8 mouse cellular contexts compared by ENCODE assay signal in genomic region chr4:140631276-140631849, GRCm38 (mm10). TPM values are rescaled to one million over a fixed set of nuclear protein-coding genes. Genes with fewer than 3 reads are reported as not detected.
DNase-seq lines count a peak whose midpoint lies in the region; ATAC-seq lines count a peak whose summit lies in the region.

No protein-coding gene starts in this region.

- 85% methylated on average over 6 of the region's 6 CpGs for WGBS in hindbrain, embryonic 10.5 days
- WGBS in hindbrain, embryonic 12.5 days = 78% methylated on average over 6 of the region's 6 CpGs
- 80% methylated on average over 6 of the region's 6 CpGs for WGBS in embryonic facial prominence, embryonic 14.5 days

- DNase-seq in hindbrain, embryonic 10.5 days (ENCODE audit: low spot score) = no peak
- peak; percentile 56 for DNase-seq in adrenal gland, postnatal 10 days
- DNase-seq in embryonic facial prominence, embryonic 14.5 days (ENCODE audit: low spot score) = no peak
- DNase-seq in kidney, postnatal 36 days = peak; percentile 72 to 85
- no peak for DNase-seq in right cerebral cortex, postnatal 14 days
- DNase-seq in urinary bladder, postnatal 25 days (ENCODE audit: low spot score) = no peak
- no peak for DNase-seq in right cerebral cortex, postnatal 36 days (ENCODE audit: low spot score in 2 of 2)

- no peaks in the 10 kb centered on the region for H3K9me3 ChIP-seq in hindbrain, embryonic 10.5 days
- H3K9me3 ChIP-seq in hindbrain, embryonic 12.5 days (replicated peaks) = no peaks in the 10 kb centered on the region
- no peaks in the 10 kb centered on the region for H3K9me3 ChIP-seq in embryonic facial prominence, embryonic 14.5 days (ENCODE audit: control insufficient read depth, low read length)

- no peak for ATAC-seq in hindbrain, embryonic 12.5 days (ENCODE audit: low FRiP score)
- no peak for ATAC-seq in embryonic facial prominence, embryonic 14.5 days (ENCODE audit: low read depth)

- H3K4me1 ChIP-seq in hindbrain, embryonic 10.5 days (replicated peaks) = peaks cover 81% of the 10 kb centered on the region
- H3K4me1 ChIP-seq in hindbrain, embryonic 12.5 days = peaks cover 55% of the 10 kb centered on the region
- H3K4me1 ChIP-seq in embryonic facial prominence, embryonic 14.5 days (ENCODE audit: control insufficient read depth, insufficient read depth, low read length) = peaks cover 3% of the 10 kb centered on the region; the same call in 1 of the 2 replicates

- no peaks in the 10 kb centered on the region for H3K27me3 ChIP-seq in hindbrain, embryonic 10.5 days (ENCODE audit: insufficient read depth, poor library complexity, severe bottlenecking)
- H3K27me3 ChIP-seq in hindbrain, embryonic 12.5 days = no peaks in the 10 kb centered on the region
- no peaks in the 10 kb centered on the region for H3K27me3 ChIP-seq in embryonic facial prominence, embryonic 14.5 days (replicated peaks; ENCODE audit: control insufficient read depth, insufficient read depth, low read length)

- H3K4me3 ChIP-seq in hindbrain, embryonic 10.5 days = no peak overlapping the region
- no peak overlapping the region for H3K4me3 ChIP-seq in hindbrain, embryonic 12.5 days
- H3K4me3 ChIP-seq in embryonic facial prominence, embryonic 14.5 days (ENCODE audit: low read depth, low read length) = no peak overlapping the region

- H3K4me2 ChIP-seq in hindbrain, embryonic 12.5 days (replicated peaks) = no peak overlapping the region
- no peak overlapping the region for H3K4me2 ChIP-seq in embryonic facial prominence, embryonic 14.5 days (ENCODE audit: low read depth, low read length)

- peak overlapping the region; percentile 77 for H3K27ac ChIP-seq in hindbrain, embryonic 10.5 days
- H3K27ac ChIP-seq in hindbrain, embryonic 12.5 days = no peak overlapping the region
- H3K27ac ChIP-seq in embryonic facial prominence, embryonic 14.5 days (replicated peaks; ENCODE audit: low read depth, low read length) = peak overlapping the region; percentile 65; the same call in 1 of the 2 replicates

- H3K9ac ChIP-seq in hindbrain, embryonic 12.5 days = no peak overlapping the region
- no peak overlapping the region for H3K9ac ChIP-seq in embryonic facial prominence, embryonic 14.5 days (ENCODE audit: low read depth, low read length)

- H3K36me3 ChIP-seq in hindbrain, embryonic 10.5 days = peaks cover 38% of the 10 kb centered on the region
- peaks cover 11% of the 10 kb centered on the region for H3K36me3 ChIP-seq in hindbrain, embryonic 12.5 days
- H3K36me3 ChIP-seq in embryonic facial prominence, embryonic 14.5 days (ENCODE audit: control insufficient read depth, insufficient read depth, low read length) = no peaks in the 10 kb centered on the region

RNA-seq across cellular contexts. Expression of gene Arhgef10l, which starts 34.4 kb away (rescaled TPM):
- polyA plus RNA-seq in hindbrain, embryonic 10.5 days (2016; fragmentation: Nextera tagmentation; extraction: Ambion mirVana) = 23.7 and 32.3 TPM in 2 replicates
- polyA plus RNA-seq in hindbrain, embryonic 12.5 days (2016; fragmentation: Nextera tagmentation; extraction: Ambion mirVana) = 31.2 and 31.7 TPM in 2 replicates
- 10 to 100 TPM; 17.5 to 25.7 TPM for total RNA-seq in adrenal gland, postnatal 10 days (2021)
- 13.4 and 14.8 TPM in 2 replicates for polyA plus RNA-seq in embryonic facial prominence, embryonic 14.5 days (2014; fragmentation: Nextera tagmentation; extraction: Ambion mirVana)

Comparison
In these comparisons a context has a peak if more than half of its experiments do, and no peak if none do; other contexts are left out.
1. DNase-seq: peak in adrenal gland, postnatal 10 days (single experiment) and kidney, postnatal 36 days (2 of 2); none in hindbrain, embryonic 10.5 days (single experiment), embryonic facial prominence, embryonic 14.5 days (single experiment), right cerebral cortex, postnatal 14 days (single experiment), urinary bladder, postnatal 25 days (single experiment) and right cerebral cortex, postnatal 36 days (0 of 2).